Mouse (Mus musculus) lung, embryonic 15.5 days (tissue): ENCODE measurements around the gene Clybl. TPM values are rescaled to one million over a fixed set of nuclear protein-coding genes. Genes with fewer than 3 reads are reported as not detected.

Experiments
- ATAC-seq: fragments of 200-750 bp; cut with Nextera tagmentation; 2 replicates; pipeline ENCODE4 v1.8.0; 2017; ENCODE audit warnings: moderate number of reproducible peaks, borderline replicate concordance; ENCODE audit not compliant: low FRiP score, low TSS enrichment; ENCODE audit errors: extremely low read depth
- H3K27ac ChIP-seq: fragments of 300-500 bp; sonication (generic); 2 replicates; pipeline ENCODE4 v1.5.1; 2015; ENCODE audit warnings: moderate library complexity, mild to moderate bottlenecking, inconsistent platforms
- H3K27me3 ChIP-seq: fragments of 300-500 bp; sonication (generic); 2 replicates; pipeline ENCODE4 v1.6.1; 2015; ENCODE audit warnings: inconsistent platforms
- H3K36me3 ChIP-seq: fragments of 300-500 bp; sonication (generic); 2 replicates; pipeline ENCODE4 v1.6.1; 2015; ENCODE audit warnings: inconsistent platforms
- H3K4me1 ChIP-seq: fragments of 300-500 bp; sonication (generic); 2 replicates; pipeline ENCODE4 v1.6.1; 2015; ENCODE audit warnings: inconsistent platforms
- H3K4me2 ChIP-seq: fragments of 300-500 bp; sonication (generic); 2 replicates; pipeline ENCODE4 v1.6.1; 2015; ENCODE audit warnings: inconsistent platforms, mild to moderate bottlenecking, moderate library complexity
- H3K4me3 ChIP-seq: fragments of 300-500 bp; sonication (generic); 2 replicates; pipeline ENCODE4 v1.5.1; 2015; ENCODE audit warnings: mild to moderate bottlenecking, inconsistent platforms
- H3K9ac ChIP-seq: fragments of 300-500 bp; sonication (generic); 2 replicates; pipeline ENCODE4 v1.6.1; 2015; ENCODE audit warnings: inconsistent platforms
- H3K9me3 ChIP-seq: fragments of 300-500 bp; sonication (generic); 2 replicates; pipeline ENCODE4 v1.6.1; 2016; ENCODE audit warnings: inconsistent platforms
- WGBS: fragments of 180-500 bp; shearing (Covaris S2); methylation state at CpG from one replicate; pipeline ENCODE4 v1.1.7; 2015; 5-methylcytosine and 5-hydroxymethylcytosine counted together
- polyA plus RNA-seq: library from polyadenylated mRNA; unstranded; fragments of >200 nt; fragmentation: Nextera tagmentation; extraction: Ambion mirVana; gene quantifications from 2 replicates; pipeline ENCODE4 v1.2.1, GENCODE M21; 2015

The Clybl gene
- polyA plus RNA-seq, 1 experiment from 2014 or later, result 20.4 TPM

- no peaks in the 10 kb centered on the region for H3K36me3 ChIP-seq
- no peak overlapping the region for H3K27ac ChIP-seq
- no peak overlapping the region for H3K9ac ChIP-seq
- WGBS, result 96% methylated on average over 5 of the region's 5 CpGs
- no peaks in the 10 kb centered on the region for H3K4me1 ChIP-seq
- H3K9me3 ChIP-seq, result no peaks in the 10 kb centered on the region
- H3K27me3 ChIP-seq, result no peaks in the 10 kb centered on the region
- H3K4me2 ChIP-seq, result no peak overlapping the region
- H3K4me3 ChIP-seq, result no peak overlapping the region
- no peak for ATAC-seq
These were observed 204.3 kb downstream of the Clybl start for GRCm38 (mm10) chr14:122385758-122386157.

DNA sequence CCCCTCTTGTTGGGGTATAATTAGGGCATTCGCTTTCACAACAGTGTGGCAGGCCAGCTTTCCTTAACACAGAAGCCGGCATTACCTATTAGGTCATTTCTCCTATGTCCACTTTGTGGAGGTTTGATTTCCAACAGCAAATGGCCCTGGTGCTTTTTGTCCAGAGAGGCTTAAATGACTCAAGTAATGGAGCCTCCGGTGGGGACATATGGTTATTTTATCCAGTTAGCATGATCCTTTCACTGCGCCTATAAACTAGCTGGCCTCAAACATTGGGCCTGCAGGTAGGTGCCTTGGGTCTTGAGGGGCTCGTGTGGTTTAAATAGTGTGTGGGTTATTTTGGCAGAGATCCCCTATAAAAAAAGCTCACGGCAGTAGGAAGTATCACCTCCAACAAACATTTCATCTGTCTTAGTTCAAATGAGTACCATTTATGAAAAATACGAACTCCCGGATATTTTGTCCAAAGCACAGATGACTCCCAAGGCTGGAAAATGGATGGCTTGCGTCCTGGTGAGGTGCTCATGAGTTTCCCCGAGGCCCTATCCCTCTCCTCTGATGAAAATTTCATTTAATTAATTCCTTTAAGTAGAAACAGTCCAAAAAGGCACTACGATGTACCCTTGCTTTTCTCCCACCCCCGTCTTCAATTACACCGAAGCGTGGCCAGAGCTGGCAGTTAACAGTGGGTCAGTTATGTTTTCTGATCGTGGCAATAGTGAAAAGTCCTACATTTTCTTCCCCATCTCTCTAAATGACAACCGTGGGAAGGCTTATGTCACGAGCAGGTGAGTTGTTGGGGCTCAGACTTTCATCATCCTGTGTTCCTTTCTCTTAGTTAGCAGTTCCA lies 205.0 kb downstream of the Clybl start:
- H3K36me3 ChIP-seq, result no peaks in the 10 kb centered on the region
- no peak overlapping the region for H3K4me3 ChIP-seq
- no peaks in the 10 kb centered on the region for H3K9me3 ChIP-seq
- no peak overlapping the region for H3K27ac ChIP-seq
- no peak for ATAC-seq
- H3K4me2 ChIP-seq, result no peak overlapping the region
- H3K4me1 ChIP-seq, result no peaks in the 10 kb centered on the region
- no peaks in the 10 kb centered on the region for H3K27me3 ChIP-seq
- no peak overlapping the region for H3K9ac ChIP-seq
- WGBS, result 90% methylated on average over 17 of the region's 17 CpGs

GRCm38 (mm10) chr14:122387781-122388180 lies 206.3 kb downstream of the Clybl start:
- Histone ChIP-seq H3K27me3 (no peaks in the 10 kb centered on the region), H3K27ac (no peak overlapping the region), H3K9ac (no peak overlapping the region), H3K4me1 (no peaks in the 10 kb centered on the region), H3K36me3 (no peaks in the 10 kb centered on the region), H3K9me3 (no peaks in the 10 kb centered on the region), H3K4me3 (no peak overlapping the region), H3K4me2 (no peak overlapping the region)
- no peak for ATAC-seq
- 68% methylated on average over 5 of the region's 5 CpGs for WGBS

DNA sequence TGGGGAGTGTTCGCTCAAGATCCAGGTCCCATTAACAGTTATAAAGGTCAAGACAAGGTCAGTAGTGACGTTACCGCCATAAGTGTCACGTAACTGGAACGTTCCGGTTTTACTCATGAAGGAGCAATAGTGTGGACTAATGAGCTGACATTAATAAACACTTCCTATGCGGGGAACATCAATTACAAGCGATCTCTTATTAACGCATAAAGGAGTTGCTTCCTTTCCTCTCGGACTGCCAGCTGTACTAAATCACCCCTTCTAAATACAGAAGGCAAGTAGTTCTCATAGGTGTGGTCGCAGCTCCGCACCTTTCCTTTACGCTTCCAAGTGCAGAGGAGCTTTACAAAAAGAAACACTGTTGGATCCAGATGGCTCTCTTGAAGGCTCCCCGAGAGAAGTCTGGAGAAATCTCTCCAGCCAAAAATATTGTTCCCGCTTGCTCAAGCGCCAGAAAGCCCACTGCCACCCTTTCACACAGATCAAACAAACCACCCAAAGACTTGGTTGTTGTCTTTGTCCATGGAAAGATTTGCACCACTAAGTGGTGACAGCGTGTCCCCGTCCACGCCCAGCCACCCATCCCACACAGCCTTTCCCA lies 207.0 kb downstream of the Clybl start:
- Histone ChIP-seq H3K4me2 (no peak overlapping the region), H3K27ac (no peak overlapping the region), H3K27me3 (no peaks in the 10 kb centered on the region), H3K9ac (no peak overlapping the region), H3K4me3 (no peak overlapping the region), H3K36me3 (no peaks in the 10 kb centered on the region), H3K9me3 (no peaks in the 10 kb centered on the region), H3K4me1 (no peaks in the 10 kb centered on the region)
- no peak for ATAC-seq
- WGBS, result 49% methylated on average over 19 of the region's 19 CpGs

GRCm38 (mm10) chr14:122389684-122390370 lies 208.3 kb downstream of the Clybl start:
- Histone ChIP-seq H3K27me3 (no peaks in the 10 kb centered on the region), H3K4me2 (no peak overlapping the region), H3K36me3 (no peaks in the 10 kb centered on the region), H3K9ac (no peak overlapping the region), H3K9me3 (no peaks in the 10 kb centered on the region), H3K4me1 (no peaks in the 10 kb centered on the region), H3K27ac (no peak overlapping the region), H3K4me3 (no peak overlapping the region)
- WGBS, result 76% methylated on average over 13 of the region's 13 CpGs
- ATAC-seq, result no peak

GRCm38 (mm10) chr14:122390935-122391334 lies 209.4 kb downstream of the Clybl start:
- ATAC-seq, result no peak
- Histone ChIP-seq H3K9me3 (no peaks in the 10 kb centered on the region), H3K4me3 (no peak overlapping the region), H3K27ac (no peak overlapping the region), H3K4me1 (no peaks in the 10 kb centered on the region), H3K27me3 (no peaks in the 10 kb centered on the region), H3K9ac (no peak overlapping the region), H3K4me2 (no peak overlapping the region), H3K36me3 (no peaks in the 10 kb centered on the region)
- 23% methylated on average over 4 of the region's 4 CpGs for WGBS

GRCm38 (mm10) chr14:122393119-122393518 lies 211.6 kb downstream of the Clybl start:
- H3K4me1 ChIP-seq, result no peaks in the 10 kb centered on the region
- H3K27me3 ChIP-seq, result no peaks in the 10 kb centered on the region
- no peak overlapping the region for H3K9ac ChIP-seq
- no peak overlapping the region for H3K4me3 ChIP-seq
- WGBS, result 79% methylated on average over 1 of the region's 1 CpGs
- H3K4me2 ChIP-seq, result no peak overlapping the region
- no peaks in the 10 kb centered on the region for H3K9me3 ChIP-seq
- H3K27ac ChIP-seq, result no peak overlapping the region
- H3K36me3 ChIP-seq, result no peaks in the 10 kb centered on the region
- ATAC-seq, result no peak

GRCm38 (mm10) chr14:122398676-122399075 lies 217.2 kb downstream of the Clybl start:
- Histone ChIP-seq H3K9ac (no peak overlapping the region), H3K4me3 (no peak overlapping the region), H3K4me2 (no peak overlapping the region), H3K4me1 (no peaks in the 10 kb centered on the region), H3K36me3 (no peaks in the 10 kb centered on the region), H3K27ac (no peak overlapping the region), H3K27me3 (peaks cover 11% of the 10 kb centered on the region), H3K9me3 (no peaks in the 10 kb centered on the region)
- WGBS, result 68% methylated on average over 4 of the region's 4 CpGs
- no peak for ATAC-seq

- Histone ChIP-seq H3K4me1 (no peaks in the 10 kb centered on the region), H3K9ac (no peak overlapping the region), H3K27me3 (peaks cover 23% of the 10 kb centered on the region), H3K27ac (no peak overlapping the region), H3K9me3 (no peaks in the 10 kb centered on the region), H3K36me3 (no peaks in the 10 kb centered on the region), H3K4me3 (no peak overlapping the region), H3K4me2 (no peak overlapping the region)
- WGBS, result 85% methylated on average over 5 of the region's 5 CpGs
- no peak for ATAC-seq
These were observed 218.4 kb downstream of the Clybl start for GRCm38 (mm10) chr14:122399906-122400305.

GRCm38 (mm10) chr14:122401886-122402285 lies 220.4 kb downstream of the Clybl start:
- Histone ChIP-seq H3K36me3 (no peaks in the 10 kb centered on the region), H3K4me3 (no peak overlapping the region), H3K27me3 (peaks cover 43% of the 10 kb centered on the region), H3K27ac (no peak overlapping the region), H3K4me1 (peaks cover 12% of the 10 kb centered on the region), H3K9me3 (no peaks in the 10 kb centered on the region), H3K4me2 (no peak overlapping the region), H3K9ac (no peak overlapping the region)
- 55% methylated on average over 11 of the region's 11 CpGs for WGBS
- no peak for ATAC-seq

GRCm38 (mm10) chr14:122402716-122403258 lies 221.3 kb downstream of the Clybl start:
- WGBS, result 52% methylated on average over 12 of the region's 12 CpGs
- H3K9me3 ChIP-seq, result no peaks in the 10 kb centered on the region
- no peak overlapping the region for H3K27ac ChIP-seq
- peaks cover 52% of the 10 kb centered on the region for H3K27me3 ChIP-seq
- no peak overlapping the region for H3K4me3 ChIP-seq
- no peaks in the 10 kb centered on the region for H3K36me3 ChIP-seq
- no peak overlapping the region for H3K4me2 ChIP-seq
- no peak overlapping the region for H3K9ac ChIP-seq
- peaks cover 13% of the 10 kb centered on the region for H3K4me1 ChIP-seq
- ATAC-seq, result no peak
